Mouse (Mus musculus) liver, adult 2 months (tissue): ENCODE data around the gene Syne4. TPM values are rescaled to one million over a fixed set of nuclear protein-coding genes. Genes with fewer than 3 reads are reported as not detected.
A peak's percentile ranks its signal among the peaks of the same experiment; 100 is the strongest.

Experiments used
- DNase-seq: peaks from one replicate; pipeline ENCODE4 v3.0.0-alpha.2; 2011; ENCODE audit warnings: low read depth, low spot score; ENCODE audit errors: extremely low read depth
- H3K27ac ChIP-seq: fragments of 200-500 bp; replicated peaks from 2 replicates; pipeline ENCODE4 v1.5.1; 2012; ENCODE audit warnings: low read depth, mild to moderate bottlenecking, control low read depth, inconsistent platforms, low read length; ENCODE audit not compliant: insufficient read depth
- H3K27me3 ChIP-seq: fragments of 200-500 bp; 2 replicates; pipeline ENCODE4 v1.6.1; 2012; ENCODE audit warnings: mild to moderate bottlenecking, moderate library complexity, low read length, inconsistent platforms; ENCODE audit not compliant: control insufficient read depth, insufficient read depth
- H3K36me3 ChIP-seq: fragments of 200-500 bp; 2 replicates; pipeline ENCODE4 v1.6.1; 2012; ENCODE audit warnings: low read length, inconsistent platforms; ENCODE audit not compliant: control insufficient read depth, insufficient read depth
- H3K4me1 ChIP-seq: fragments of 200-500 bp; 2 replicates; pipeline ENCODE4 v1.6.1; 2011; ENCODE audit warnings: low read length; ENCODE audit not compliant: control insufficient read depth, insufficient read depth
- H3K4me3 ChIP-seq: fragments of 200-500 bp; 2 replicates; pipeline ENCODE4 v1.5.1; 2011; ENCODE audit warnings: low read depth, mild to moderate bottlenecking, control low read depth, low read length, moderate library complexity; ENCODE audit not compliant: insufficient read depth
- H3K79me2 ChIP-seq: fragments of 200-500 bp; 2 replicates; pipeline ENCODE4 v1.6.1; 2012; ENCODE audit warnings: inconsistent platforms, mild to moderate bottlenecking, low read length, moderate library complexity; ENCODE audit not compliant: control insufficient read depth, insufficient read depth
- H3K9ac ChIP-seq: fragments of 200-500 bp; 2 replicates; pipeline ENCODE4 v1.6.1; 2012; ENCODE audit warnings: low read depth, mild to moderate bottlenecking, control low read depth, inconsistent platforms, low read length
- CTCF ChIP-seq: fragments of 200-500 bp; IDR thresholded peaks from 2 replicates; pipeline ENCODE4 v1.5.1; 2011; ENCODE audit warnings: low read depth, low read length, control low read depth
- POLR2A ChIP-seq: fragments of 200-500 bp; IDR thresholded peaks from 2 replicates; pipeline ENCODE4 v1.6.1; 2011; ENCODE audit warnings: low read length, control low read depth; ENCODE audit not compliant: insufficient read depth; ENCODE audit errors: extremely low read depth
- WGBS: fragments of 180-500 bp; shearing (Covaris S2); methylation state at CpG from one replicate; pipeline ENCODE4 v1.1.7; 2018; 5-methylcytosine and 5-hydroxymethylcytosine counted together
- polyA plus RNA-seq: library from polyadenylated mRNA; depleted of rRNA; stranded (reverse); fragments of >200 nt; gene quantifications from 2 replicates; pipeline ENCODE4 v1.2.3, GENCODE M21; 2012
- total RNA-seq: library from RNA; depleted of rRNA; stranded (reverse); fragments of >200 nt; gene quantifications from 2 replicates; pipeline ENCODE4 v1.2.3, GENCODE M21; 2014

Syne4 gene
- total and polyA plus RNA-seq, 2 experiments, result 3.5 to 4.9 TPM

- no peaks in the 10 kb centered on the region for H3K4me1 ChIP-seq
- no peaks in the 10 kb centered on the region for H3K36me3 ChIP-seq
- H3K4me3 ChIP-seq, result no peak overlapping the region
- WGBS, result 54% methylated on average over 3 of the region's 3 CpGs
- no peaks in the 10 kb centered on the region for H3K27me3 ChIP-seq
- no peak overlapping the region for H3K27ac ChIP-seq
- H3K9ac ChIP-seq, result no peak overlapping the region
- TF ChIP-seq POLR2A (no peak), CTCF (peak; percentile 71)
- peak; percentile 39 for DNase-seq
- no peaks in the 10 kb centered on the region for H3K79me2 ChIP-seq
These were observed 13.7 kb upstream of the Syne4 start for GRCm38 (mm10) chr7:30300914-30301313.

GRCm38 (mm10) chr7:30306083-30306779 is 8.4 kb upstream of the Syne4 start:
- H3K4me3 ChIP-seq, result no peak overlapping the region
- H3K4me1 ChIP-seq, result peaks cover 7% of the 10 kb centered on the region; the same call in 1 of the 2 replicates
- H3K27ac ChIP-seq, result no peak overlapping the region
- H3K27me3 ChIP-seq, result no peaks in the 10 kb centered on the region
- WGBS, result 88% methylated on average over 16 of the region's 16 CpGs
- H3K79me2 ChIP-seq, result no peaks in the 10 kb centered on the region
- peak; percentile 37 for DNase-seq
- H3K36me3 ChIP-seq, result no peaks in the 10 kb centered on the region
- H3K9ac ChIP-seq, result no peak overlapping the region
- TF ChIP-seq POLR2A, result no peak
- peak; percentile 46; the same call in 1 of the 2 replicates for TF ChIP-seq CTCF

- Histone ChIP-seq H3K79me2 (peaks cover 4% of the 10 kb centered on the region; the same call in 1 of the 2 replicates), H3K27ac (peak within 1 kb of the TSS; percentile 46), H3K9ac (peak within 1 kb of the TSS; percentile 68), H3K27me3 (no peaks in the 10 kb centered on the region), H3K36me3 (no peaks in the 10 kb centered on the region), H3K4me1 (peaks cover 13% of the 10 kb centered on the region), H3K4me3 (peak within 1 kb of the TSS; percentile 48)
- TF ChIP-seq POLR2A, result peak; percentile 76; the same call in 1 of the 2 replicates
- no peak for TF ChIP-seq CTCF
- DNase-seq, result peak; percentile 86
- WGBS, result 7% methylated on average over 27 of the region's 27 CpGs
These were observed 6.3 kb upstream of the Syne4 start, which contains the start of gene Alkbh6 for GRCm38 (mm10) chr7:30308076-30309005. Alkbh6 (plus strand) TSS chr7:30308717.

- H3K79me2 ChIP-seq, result peaks cover 6% of the 10 kb centered on the region; the same call in 1 of the 2 replicates
- H3K27me3 ChIP-seq, result no peaks in the 10 kb centered on the region
- TF ChIP-seq POLR2A (no peak), CTCF (no peak)
- no peak for DNase-seq
- H3K27ac ChIP-seq, result no peak overlapping the region
- H3K36me3 ChIP-seq, result no peaks in the 10 kb centered on the region
- H3K9ac ChIP-seq, result peak overlapping the region; percentile 54
- 48% methylated on average over 15 of the region's 15 CpGs for WGBS
- H3K4me1 ChIP-seq, result peaks cover 16% of the 10 kb centered on the region
- H3K4me3 ChIP-seq, result peak overlapping the region; percentile 48; the same call in 1 of the 2 replicates
These were observed 5.0 kb upstream of the Syne4 start for GRCm38 (mm10) chr7:30309395-30310129.

GRCm38 (mm10) chr7:30310136-30310535 is 4.5 kb upstream of the Syne4 start:
- TF ChIP-seq CTCF, result no peak
- no peak for TF ChIP-seq POLR2A
- Histone ChIP-seq H3K9ac (no peak overlapping the region), H3K27ac (no peak overlapping the region), H3K27me3 (no peaks in the 10 kb centered on the region), H3K4me1 (peaks cover 16% of the 10 kb centered on the region), H3K36me3 (no peaks in the 10 kb centered on the region), H3K4me3 (no peak overlapping the region), H3K79me2 (peaks cover 6% of the 10 kb centered on the region; the same call in 1 of the 2 replicates)
- 77% methylated on average over 12 of the region's 12 CpGs for WGBS
- DNase-seq, result no peak
